Mouse (Mus musculus): ENCODE results near the gene Ube2g1.
"Not testable (repeated sequence)": the region's sequence is repeated elsewhere in the genome, so short reads cannot be mapped to it uniquely, and the experiment has no call there.

- not testable (repeated sequence) for TF ChIP-seq CTCF (IDR thresholded peaks at IDR 0.05; ENCODE audit: borderline replicate concordance, extremely low read depth, insufficient read depth, insufficient read length); POLR2A (IDR thresholded peaks at IDR 0.05; ENCODE audit: borderline replicate concordance, extremely low read depth, insufficient read depth, insufficient read length, poor library complexity, severe bottlenecking)
These were observed 7.3 kb downstream of the Ube2g1 start for GRCm38 (mm10) chr11:72614336-72614735.
